Mouse (Mus musculus) spleen, adult 2 months (tissue): ENCODE measurements around the gene Tanc1. TPM values are rescaled to one million over a fixed set of nuclear protein-coding genes. Genes with fewer than 3 reads are reported as not detected.

Experiments
- DNase-seq, 2 experiments: peaks; one replicate each; pipeline versions ENCODE4 v3.0.0 to v3.0.0-alpha.2; 2012 to 2021; ENCODE audit warnings: low spot score in 2 of 2, low read depth in 1 of 2
- H3K27ac ChIP-seq: fragments of 200-500 bp; 2 replicates; pipeline ENCODE4 v1.5.1; 2012; ENCODE audit warnings: low read length, inconsistent platforms; ENCODE audit not compliant: insufficient read depth
- H3K27me3 ChIP-seq: fragments of 200-500 bp; 2 replicates; pipeline ENCODE4 v1.6.1; 2012; ENCODE audit warnings: mild to moderate bottlenecking, moderate library complexity, low read length, inconsistent platforms; ENCODE audit not compliant: control insufficient read depth, insufficient read depth
- H3K36me3 ChIP-seq: fragments of 200-500 bp; 2 replicates; pipeline ENCODE4 v1.6.1; 2012; ENCODE audit warnings: mild to moderate bottlenecking, low read length, inconsistent platforms; ENCODE audit not compliant: control insufficient read depth, insufficient read depth
- H3K4me1 ChIP-seq: fragments of 200-500 bp; 2 replicates; pipeline ENCODE4 v1.6.1; 2011; ENCODE audit warnings: inconsistent platforms; ENCODE audit not compliant: control insufficient read depth, insufficient read depth, insufficient read length
- H3K4me3 ChIP-seq: fragments of 200-500 bp; 2 replicates; pipeline ENCODE4 v1.5.1; 2011; ENCODE audit warnings: mild to moderate bottlenecking, inconsistent platforms; ENCODE audit not compliant: insufficient read depth, insufficient read length; ENCODE audit errors: extremely low read depth
- CTCF ChIP-seq: fragments of 200-500 bp; IDR thresholded peaks from 2 replicates; pipeline ENCODE4 v1.5.1; 2011; ENCODE audit warnings: mild to moderate bottlenecking, inconsistent platforms; ENCODE audit not compliant: insufficient read depth, insufficient read length, insufficient replicate concordance; ENCODE audit errors: extremely low read depth
- POLR2A ChIP-seq: fragments of 200-500 bp; IDR thresholded peaks from 2 replicates; pipeline ENCODE4 v1.6.1; 2011; ENCODE audit warnings: low read depth, low read length, inconsistent platforms
- WGBS: fragments of 180-500 bp; shearing (Covaris S2); methylation state at CpG from one replicate; pipeline ENCODE4 v1.1.7; 2018; 5-methylcytosine and 5-hydroxymethylcytosine counted together
- polyA plus RNA-seq: library from polyadenylated mRNA; depleted of rRNA; stranded (reverse); fragments of >200 nt; gene quantifications from 2 replicates; pipeline ENCODE4 v1.2.3, GENCODE M21; 2012

Tanc1 gene
- polyA plus RNA-seq, 1 experiment, result 5.5 TPM

DNA sequence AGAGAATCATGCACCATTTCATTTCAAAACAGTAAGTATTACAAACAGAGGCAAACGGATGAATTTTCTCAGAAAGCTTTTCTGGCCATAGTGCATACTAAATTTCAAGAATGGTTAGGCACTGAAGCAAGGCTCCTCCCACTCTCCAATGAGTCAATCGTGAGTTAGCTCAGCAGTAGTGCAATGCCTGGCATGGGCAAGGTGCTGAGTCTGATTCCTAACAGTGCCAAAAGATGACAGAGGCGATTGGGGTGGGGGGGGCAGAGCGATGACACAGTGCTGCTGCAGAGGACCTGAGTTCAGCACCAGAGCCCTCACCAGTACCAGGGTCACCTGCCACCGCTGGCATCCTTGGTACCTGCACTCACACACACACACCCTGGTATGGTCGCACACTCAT lies 258.7 kb downstream of the Tanc1 start:
- Histone ChIP-seq H3K4me3 (no peak overlapping the region), H3K36me3 (no peaks in the 10 kb centered on the region), H3K27me3 (no peaks in the 10 kb centered on the region), H3K4me1 (no peaks in the 10 kb centered on the region), H3K27ac (no peak overlapping the region)
- TF ChIP-seq CTCF (no peak), POLR2A (no peak)
- no peak for DNase-seq
- 94% methylated on average over 6 of the region's 6 CpGs for WGBS

DNA sequence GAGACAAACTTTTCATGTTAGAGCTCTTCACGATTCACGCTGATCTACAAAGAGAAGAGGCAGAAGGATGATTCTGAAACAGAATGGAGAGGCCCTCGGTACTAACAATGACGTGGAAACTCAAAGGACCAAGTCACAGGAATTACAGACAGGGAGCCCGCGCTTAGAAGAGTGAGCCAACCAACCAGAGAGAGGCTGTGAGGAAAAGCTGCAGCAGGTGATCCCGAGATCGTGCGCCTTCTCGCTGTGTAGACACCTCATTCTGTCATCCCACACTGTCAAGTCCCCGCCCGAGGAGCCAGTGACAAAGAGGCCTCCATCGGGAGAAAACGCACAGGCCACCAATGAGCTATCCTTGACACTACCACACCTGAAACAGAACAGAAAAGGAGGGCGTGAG lies 264.6 kb downstream of the Tanc1 start:
- Histone ChIP-seq H3K4me1 (no peaks in the 10 kb centered on the region), H3K27ac (no peak overlapping the region), H3K36me3 (no peaks in the 10 kb centered on the region), H3K4me3 (no peak overlapping the region), H3K27me3 (no peaks in the 10 kb centered on the region)
- TF ChIP-seq POLR2A (no peak), CTCF (no peak)
- DNase-seq, result no peak
- WGBS, result 95% methylated on average over 15 of the region's 15 CpGs

DNA sequence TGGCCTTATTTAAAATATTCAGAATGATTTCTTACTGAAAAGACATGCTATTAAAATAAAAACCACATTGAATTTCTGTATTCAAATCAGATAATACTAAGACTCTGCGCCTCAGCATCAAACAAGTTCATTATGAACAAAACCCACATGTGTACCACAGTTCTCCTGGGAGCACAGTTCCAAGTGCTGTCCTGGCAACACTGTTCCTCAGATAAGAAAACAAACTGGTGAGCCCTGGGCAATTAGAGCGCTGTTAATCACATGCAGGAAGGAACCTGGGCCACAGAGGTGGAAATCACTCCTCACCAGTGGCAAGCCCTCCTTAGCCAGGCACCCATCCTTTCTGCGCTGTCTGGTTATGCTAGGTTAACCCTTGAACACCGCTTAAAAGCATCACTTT lies 265.5 kb downstream of the Tanc1 start:
- DNase-seq, result no peak
- H3K4me3 ChIP-seq, result no peak overlapping the region
- no peaks in the 10 kb centered on the region for H3K36me3 ChIP-seq
- 46% methylated on average over 4 of the region's 4 CpGs for WGBS
- no peak for TF ChIP-seq POLR2A
- no peak for TF ChIP-seq CTCF
- H3K4me1 ChIP-seq, result no peaks in the 10 kb centered on the region
- no peaks in the 10 kb centered on the region for H3K27me3 ChIP-seq
- no peak overlapping the region for H3K27ac ChIP-seq

DNA sequence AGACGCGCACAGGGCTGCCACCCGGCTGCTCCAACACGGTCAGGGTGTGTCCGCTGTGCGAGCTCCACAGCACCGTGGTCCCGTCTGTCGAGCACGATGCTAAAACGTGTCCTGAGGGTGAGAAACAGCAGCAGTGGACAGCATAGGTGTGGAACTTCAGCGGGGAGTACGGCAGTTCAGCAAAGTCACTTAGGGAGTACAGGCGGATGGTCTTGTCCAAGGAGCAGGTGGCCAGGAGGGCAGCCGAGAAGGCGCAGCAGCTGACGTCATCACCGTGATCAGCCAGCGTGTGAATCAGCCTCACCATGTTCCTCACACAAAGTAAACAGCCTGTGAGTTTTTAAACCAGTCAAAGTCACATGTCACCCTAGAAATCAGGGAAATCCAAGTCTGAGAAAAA lies 266.4 kb downstream of the Tanc1 start:
- H3K27ac ChIP-seq, result no peak overlapping the region
- no peak for DNase-seq
- H3K27me3 ChIP-seq, result no peaks in the 10 kb centered on the region
- no peaks in the 10 kb centered on the region for H3K4me1 ChIP-seq
- no peak overlapping the region for H3K4me3 ChIP-seq
- H3K36me3 ChIP-seq, result no peaks in the 10 kb centered on the region
- no peak for TF ChIP-seq POLR2A
- TF ChIP-seq CTCF, result no peak
- WGBS, result 94% methylated on average over 19 of the region's 19 CpGs

DNA sequence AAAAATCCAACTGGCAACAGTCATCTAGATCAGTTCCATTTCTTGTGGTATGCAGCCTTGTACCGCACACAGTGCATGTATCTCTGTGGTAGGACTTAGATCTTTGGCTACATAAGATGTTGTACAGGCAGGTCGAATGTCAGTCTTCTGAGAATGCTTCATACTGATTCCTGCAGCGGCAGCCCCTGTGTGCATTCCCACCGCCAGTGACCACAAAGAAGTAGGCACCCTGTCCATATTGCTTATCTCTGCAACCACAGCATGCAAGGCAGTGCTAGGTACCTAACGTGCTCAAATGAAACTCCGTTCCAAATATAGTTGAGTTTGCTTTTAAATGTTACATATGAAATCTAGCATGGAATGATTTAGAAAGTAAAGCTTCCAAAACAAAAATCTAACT lies 269.6 kb downstream of the Tanc1 start:
- no peak for DNase-seq
- H3K27ac ChIP-seq, result no peak overlapping the region
- TF ChIP-seq POLR2A (no peak), CTCF (no peak)
- H3K4me3 ChIP-seq, result no peak overlapping the region
- 30% methylated on average over 6 of the region's 6 CpGs for WGBS
- no peaks in the 10 kb centered on the region for H3K4me1 ChIP-seq
- no peaks in the 10 kb centered on the region for H3K36me3 ChIP-seq
- H3K27me3 ChIP-seq, result no peaks in the 10 kb centered on the region

DNA sequence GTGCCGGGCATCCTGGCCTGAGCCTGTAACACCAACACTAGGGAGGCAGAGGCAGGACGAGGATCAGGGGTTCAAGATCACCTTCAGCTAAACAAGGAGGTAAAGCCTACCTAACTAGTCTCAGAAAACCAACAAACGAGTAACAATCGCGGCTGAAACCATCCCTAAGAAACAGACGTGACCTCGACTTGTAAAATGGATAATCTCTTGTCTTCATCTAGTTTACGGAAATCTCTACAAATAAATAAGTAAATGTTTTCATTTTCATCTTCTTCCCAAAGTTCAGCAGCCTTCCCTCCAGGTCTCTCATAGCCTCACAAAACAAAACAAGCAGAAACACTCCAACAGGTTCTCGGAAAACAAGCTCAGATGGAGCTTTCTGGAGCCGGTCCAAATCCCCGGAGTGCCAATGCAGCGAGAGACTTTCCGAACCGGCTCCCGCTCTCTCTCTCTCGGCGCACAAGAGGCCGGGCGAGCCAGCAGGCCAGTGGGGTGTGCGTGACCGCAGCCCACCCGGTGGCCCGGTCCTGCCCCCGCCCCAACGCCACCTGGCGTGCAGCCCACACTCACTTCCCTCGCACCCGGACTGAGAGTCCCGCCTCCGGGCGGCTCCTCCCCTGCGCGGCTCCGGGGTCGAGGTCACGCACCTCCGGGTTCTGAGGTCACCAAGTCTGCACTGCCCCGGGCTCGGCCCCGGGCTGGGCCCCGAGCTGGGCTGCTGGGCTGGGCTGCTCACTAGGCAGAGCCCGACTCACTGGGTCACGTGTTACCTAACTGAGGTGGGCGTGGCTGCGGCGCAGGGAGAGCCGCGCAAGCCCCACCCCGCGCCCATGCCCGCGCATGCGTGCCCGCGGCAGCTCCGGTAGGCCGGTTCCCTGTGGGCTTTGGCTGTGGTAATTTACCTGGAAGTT lies 270.2 kb downstream of the Tanc1 start, which contains the start of gene Wdsub1:
Gene Wdsub1 (minus strand): TSS at position 761 of the 911 bp plus-strand sequence.
- H3K27ac ChIP-seq, result peak within 1 kb of the TSS; percentile 60; the same call in 1 of the 2 replicates
- no peaks in the 10 kb centered on the region for H3K36me3 ChIP-seq
- TF ChIP-seq POLR2A (no peak), CTCF (no peak)
- 2% methylated on average over 57 of the region's 57 CpGs for WGBS
- no peaks in the 10 kb centered on the region for H3K4me1 ChIP-seq
- peak; percentile 77 to 91 for DNase-seq
- H3K4me3 ChIP-seq, result peak within 1 kb of the TSS; percentile 95
- H3K27me3 ChIP-seq, result no peaks in the 10 kb centered on the region

DNA sequence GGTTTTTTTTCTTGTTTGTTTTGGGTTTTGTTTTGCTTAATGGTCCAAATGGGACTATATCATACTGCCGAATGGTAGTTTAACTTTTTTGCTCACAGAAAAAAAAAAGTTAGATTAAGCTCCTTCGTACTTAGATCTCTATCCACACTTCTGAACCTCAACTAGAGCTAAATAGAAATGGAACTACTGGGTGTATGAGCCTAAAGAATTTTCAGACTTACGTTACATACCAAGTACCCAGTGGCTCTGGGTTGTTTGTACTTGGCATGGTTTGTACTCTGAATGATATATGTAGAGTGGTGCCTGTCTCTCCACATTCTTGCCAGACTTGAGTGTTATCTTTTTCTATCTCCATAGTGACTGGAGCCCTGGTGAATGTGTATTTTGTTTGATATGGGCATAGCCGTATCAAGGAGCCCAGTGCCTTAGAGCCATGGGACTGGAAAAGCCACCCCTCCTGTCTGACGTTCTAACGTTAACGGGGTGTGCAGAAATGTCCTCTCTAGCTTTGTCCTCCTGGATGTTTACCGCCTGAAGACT lies 271.0 kb downstream of the Tanc1 start:
- Histone ChIP-seq H3K4me3 (0 out of 2 replicates have a peak overlapping the region, but pooled peaks have one; percentile 95), H3K27ac (no peak overlapping the region), H3K36me3 (no peaks in the 10 kb centered on the region), H3K27me3 (no peaks in the 10 kb centered on the region), H3K4me1 (no peaks in the 10 kb centered on the region)
- DNase-seq, result no peak
- TF ChIP-seq CTCF, result no peak
- no peak for TF ChIP-seq POLR2A
- 46% methylated on average over 8 of the region's 8 CpGs for WGBS
